Mouse (Mus musculus) kidney, adult 11 months (tissue): ENCODE measurements around the gene Olfr538.
"Not testable (repeated sequence)": the region's sequence is repeated elsewhere in the genome, so short reads cannot be mapped to it uniquely, and the experiment has no call there.

Experiments used
- DNase-seq: peaks from one replicate; pipeline ENCODE4 v3.0.0; 2022

The Olfr538 gene

GRCm38 (mm10) chr7:140567586-140567985, at the start of gene Olfr538:
Gene Olfr538, plus strand, starts transcription at chr7:140567886.
- no peak for DNase-seq

GRCm38 (mm10) chr7:140539746-140540145, 27.9 kb upstream of the Olfr538 start:
- DNase-seq: no peak

- DNase-seq: not testable (repeated sequence)
Observed at GRCm38 (mm10) chr7:140600969-140601368, 33.3 kb downstream of the Olfr538 start, which contains the start of gene Olfr46. Gene Olfr46, plus strand, starts transcription at chr7:140601269.
